Mouse (Mus musculus) lung, postnatal 4 days (tissue): ENCODE measurements around the gene Hrh2.

ENCODE experiments used
- DNase-seq, 2 experiments: peaks; one replicate each; pipeline ENCODE4 v3.0.0; 2021

Gene Hrh2

DNA sequence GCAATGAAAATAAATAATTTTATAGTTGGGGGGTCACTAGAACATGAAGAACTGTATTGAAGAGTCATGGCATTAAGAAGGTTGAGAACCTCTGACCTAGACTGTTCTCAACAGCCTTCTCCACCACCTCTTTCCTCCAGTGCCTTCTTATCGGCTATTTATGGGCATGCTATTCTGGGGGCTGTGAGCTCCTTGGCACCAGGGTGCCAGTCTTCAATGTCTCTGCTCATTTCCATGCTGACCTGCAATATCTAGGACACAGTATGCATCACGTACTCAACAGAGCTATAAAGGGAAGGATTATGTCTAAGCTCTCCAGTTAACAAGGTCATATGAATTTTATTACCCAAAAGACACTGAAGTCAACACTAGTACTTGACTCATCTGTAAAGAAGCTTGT, 14.6 kb upstream of the Hrh2 start:
- DNase-seq: no peak

DNA sequence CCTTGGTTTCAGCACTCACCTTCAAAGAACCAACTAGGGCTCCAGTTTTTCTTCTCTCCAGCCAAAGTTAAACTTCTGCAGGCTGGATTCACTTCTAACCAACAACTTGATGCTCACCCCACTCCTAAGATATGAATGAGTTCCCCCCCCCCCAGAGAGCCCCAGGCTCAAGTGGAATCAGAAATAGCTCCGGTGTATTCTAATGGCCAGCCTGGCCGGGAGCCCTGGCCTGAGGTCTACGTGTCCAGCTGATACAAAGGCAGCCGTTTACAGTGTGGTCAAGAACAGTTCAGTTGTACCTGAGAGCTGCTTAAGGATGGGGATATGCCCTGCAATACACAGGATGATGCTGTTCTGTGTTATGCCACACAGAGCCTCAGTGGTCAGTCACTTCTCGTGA, 13.3 kb upstream of the Hrh2 start:
- DNase-seq: no peak

DNA sequence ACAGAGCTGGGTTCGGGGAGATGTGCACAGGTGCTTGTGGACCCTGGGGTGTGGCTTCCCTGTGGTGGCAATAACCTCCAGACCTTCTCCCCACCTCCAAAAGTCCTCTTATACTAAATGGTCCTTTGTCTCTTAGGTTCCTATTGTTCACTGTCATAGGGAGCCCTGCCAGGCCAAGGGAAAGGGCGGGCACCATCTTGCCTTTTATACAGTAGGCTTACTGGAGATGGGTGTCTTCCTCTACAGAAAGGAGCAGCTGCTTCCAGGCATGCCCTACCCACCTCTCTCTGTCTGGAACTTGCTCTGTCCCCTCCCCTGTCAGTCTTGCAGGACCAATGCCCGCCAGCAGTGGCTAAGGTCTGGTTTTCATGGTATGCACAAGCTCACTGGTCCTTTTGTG, 12.0 kb upstream of the Hrh2 start:
- no peak for DNase-seq

DNA sequence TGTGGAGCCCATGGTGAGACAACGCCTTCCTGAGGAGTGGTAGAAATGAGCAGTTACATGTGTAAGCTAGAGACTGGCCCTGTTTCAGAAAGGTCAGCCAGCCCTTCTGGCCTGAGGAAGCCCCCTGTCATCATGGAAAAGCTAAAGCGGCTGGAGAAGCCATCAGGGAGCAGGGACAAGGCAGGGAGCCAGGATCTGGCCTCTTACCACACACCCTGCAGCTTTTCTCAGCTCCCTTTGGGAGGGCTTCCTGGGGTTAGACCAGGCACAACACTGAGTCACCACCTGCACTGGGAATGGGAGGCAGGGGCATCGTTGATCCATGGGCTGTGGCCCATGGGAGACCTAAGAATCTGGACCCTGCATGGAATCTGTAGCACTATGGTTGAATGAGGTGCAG, 11.5 kb upstream of the Hrh2 start:
- DNase-seq: peak; percentile 53 to 85

DNA sequence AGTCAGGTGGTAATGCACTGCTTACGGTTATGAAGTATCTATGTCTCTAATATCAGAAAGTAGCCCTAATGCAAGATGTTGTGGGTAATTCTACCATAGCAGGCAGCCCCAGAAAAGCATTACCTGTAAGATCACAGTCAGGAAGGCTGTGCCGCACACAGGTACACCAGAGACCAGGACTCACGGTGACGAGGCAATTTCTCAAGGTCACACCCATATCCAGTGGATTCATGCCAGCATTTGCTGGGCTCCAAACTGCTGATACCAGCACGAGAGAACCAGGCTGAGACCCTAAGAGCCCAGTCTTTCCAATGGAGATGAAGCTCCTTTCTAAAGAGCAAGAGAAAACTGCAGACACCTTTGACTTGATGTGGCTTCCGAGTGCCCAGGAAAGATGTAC, 10.6 kb upstream of the Hrh2 start:
- DNase-seq: peak in 1 of 2 experiments; percentile 8

DNA sequence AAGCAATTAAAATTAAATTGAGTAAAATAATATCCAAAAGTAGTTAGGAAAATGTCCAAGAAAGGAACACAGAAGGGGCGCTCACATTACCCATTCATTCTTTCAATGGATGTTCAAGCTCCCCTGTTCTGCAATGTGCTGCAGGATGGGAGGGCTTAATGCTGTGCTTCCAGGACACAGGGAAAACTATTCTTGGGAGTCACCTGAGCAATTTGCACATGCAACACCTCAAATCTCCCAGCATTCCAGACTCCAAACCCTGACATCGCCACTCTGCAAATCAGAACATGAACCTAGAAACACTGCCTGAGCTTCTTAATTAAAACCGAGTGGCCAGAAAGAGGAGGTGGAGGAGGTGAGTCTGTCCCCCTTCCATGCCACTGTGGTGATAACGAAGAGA, 10.0 kb upstream of the Hrh2 start:
- no peak for DNase-seq

DNA sequence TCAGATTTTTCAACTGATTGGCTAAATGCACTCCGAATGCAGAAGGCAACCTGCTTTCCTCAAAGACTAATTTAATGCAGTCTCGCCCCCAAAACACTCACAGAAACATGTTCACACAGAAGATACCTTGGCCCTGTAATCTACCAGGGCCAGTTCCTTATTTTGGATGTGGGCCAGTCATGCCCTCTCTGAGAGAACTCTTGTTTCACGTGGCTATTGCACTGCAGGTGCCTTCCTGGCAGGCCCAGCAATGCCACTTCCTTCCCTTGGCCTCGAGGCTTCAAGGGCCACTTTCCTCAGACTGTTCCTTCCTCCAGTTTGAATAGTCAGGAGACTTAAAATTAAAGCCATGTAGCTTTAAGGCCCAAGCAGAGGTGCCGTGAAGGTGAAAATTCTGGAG, 5.5 kb upstream of the Hrh2 start:
- DNase-seq: no peak

DNA sequence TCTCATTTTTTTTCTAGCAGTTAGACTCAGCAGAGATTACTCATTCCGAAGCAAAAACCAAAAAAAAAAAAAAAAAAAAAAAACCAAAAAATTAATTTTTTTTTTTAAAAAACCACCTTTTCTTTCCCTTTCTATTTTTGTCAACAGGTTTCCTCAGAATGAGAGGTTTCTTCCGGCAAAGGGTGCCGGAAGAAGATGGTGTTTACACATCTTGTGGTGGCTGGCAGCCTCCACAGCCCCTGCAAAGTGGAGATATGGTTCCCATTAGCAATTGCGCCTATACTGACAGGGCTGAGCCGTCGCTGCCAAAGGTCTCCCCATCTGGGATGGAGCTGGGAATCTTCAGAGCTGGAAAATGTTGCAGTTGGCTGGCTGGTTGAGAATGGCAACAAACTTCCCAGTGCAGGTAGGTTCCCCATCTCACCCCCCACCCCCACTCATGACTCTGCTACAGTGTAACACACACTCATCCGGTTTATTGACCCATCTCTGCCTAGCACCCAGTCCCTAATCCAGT, 3.7 kb upstream of the Hrh2 start:
- DNase-seq: no peak

DNA sequence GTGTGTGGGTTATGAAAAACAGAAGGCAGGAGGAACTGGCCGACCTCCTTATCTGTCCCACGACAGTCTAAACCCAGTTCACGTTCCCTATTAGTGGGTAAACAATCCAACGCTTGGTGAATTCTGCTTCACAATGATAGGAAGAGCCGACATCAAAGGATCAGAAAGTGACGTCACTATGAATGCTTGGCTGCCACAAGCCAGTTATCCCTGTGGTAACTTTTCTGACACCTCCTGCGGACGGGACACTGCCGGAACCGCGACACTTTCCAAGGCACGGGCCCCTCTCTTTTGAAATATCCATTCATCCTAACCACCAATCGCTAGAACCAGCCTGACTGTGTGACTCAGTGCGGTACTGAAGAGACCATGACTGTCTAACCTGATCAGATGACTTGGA, 2.0 kb upstream of the Hrh2 start:
- DNase-seq: no peak

DNA sequence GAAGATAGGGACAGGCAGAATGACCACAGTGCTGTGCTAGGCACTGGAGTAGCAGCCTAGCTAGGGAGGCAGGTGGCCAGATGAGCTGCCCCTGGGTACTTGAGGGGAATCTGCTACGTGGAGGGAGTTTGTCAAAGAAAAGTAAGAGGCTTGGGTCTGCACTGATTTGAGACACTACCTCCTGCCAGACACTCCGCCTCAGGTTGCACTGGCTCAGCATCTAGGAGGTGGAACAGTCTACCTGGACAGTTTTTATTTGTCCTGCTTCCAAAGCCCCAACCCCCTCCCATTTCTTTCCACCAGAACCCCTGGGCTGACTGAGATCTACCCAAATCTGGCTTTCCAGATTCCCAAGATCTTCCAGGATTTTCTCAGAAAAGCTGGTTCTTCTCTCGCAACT, 748 bp upstream of the Hrh2 start:
- no peak for DNase-seq

DNA sequence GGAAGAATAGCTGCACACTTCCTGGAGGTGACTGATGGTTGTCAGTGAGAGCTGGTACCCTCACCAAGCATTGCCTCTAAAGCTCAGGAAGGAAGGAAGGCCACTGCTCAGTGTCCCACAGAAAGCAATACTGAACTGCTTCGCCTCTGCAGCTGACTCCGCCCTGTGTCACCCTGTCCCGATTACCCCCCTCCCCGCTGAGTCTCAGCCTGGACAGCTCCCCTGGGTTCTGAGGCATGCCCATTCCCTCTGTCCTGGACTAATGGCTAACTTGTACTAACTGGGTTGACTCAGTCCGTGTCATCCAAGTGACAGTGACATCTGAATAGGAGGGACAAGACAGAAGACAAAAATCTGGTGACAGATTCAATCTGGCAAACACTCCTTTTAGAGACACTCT, 1.7 kb downstream of the Hrh2 start:
- peak in 1 of 2 experiments; percentile 34 for DNase-seq

DNA sequence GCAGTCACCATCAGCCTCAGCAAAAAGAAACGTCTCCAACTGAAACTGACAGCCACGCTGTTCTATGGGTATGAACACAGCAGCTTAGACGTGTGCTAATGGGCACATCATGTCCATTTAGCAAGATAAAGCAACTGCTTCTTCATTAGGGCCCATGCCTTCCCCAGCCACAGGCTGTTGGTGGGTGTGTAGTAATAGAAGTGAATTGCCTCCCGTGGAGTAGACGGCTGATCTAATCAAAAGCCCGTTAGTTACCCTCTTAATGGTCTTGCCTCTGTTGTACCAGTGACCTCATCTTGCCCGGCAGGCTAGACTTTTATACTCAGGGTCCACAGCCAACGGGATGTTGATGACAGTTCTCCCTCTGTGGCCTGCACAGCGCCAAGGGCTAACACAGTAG, 7.1 kb downstream of the Hrh2 start:
- peak in 1 of 2 experiments; percentile 33 for DNase-seq

DNA sequence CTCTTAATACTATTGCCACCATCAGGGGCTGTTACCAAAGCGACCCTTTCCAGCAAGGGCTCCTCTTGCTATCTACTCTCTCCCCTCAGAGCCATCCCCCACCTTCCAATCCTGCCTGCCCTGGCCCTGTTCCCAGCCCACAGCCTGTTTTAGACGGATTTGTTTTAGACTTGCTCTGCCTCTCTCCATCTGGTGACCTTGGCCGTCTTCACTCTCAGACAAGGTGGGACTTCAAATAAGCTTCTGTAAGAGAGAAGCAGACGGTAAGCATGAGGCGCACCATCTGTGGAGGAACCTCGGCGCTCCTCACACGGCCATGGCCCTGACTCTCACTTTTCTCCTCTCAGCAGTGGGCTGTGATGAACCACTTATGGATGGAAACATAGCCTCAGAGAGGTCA, 10.5 kb downstream of the Hrh2 start:
- no peak for DNase-seq

DNA sequence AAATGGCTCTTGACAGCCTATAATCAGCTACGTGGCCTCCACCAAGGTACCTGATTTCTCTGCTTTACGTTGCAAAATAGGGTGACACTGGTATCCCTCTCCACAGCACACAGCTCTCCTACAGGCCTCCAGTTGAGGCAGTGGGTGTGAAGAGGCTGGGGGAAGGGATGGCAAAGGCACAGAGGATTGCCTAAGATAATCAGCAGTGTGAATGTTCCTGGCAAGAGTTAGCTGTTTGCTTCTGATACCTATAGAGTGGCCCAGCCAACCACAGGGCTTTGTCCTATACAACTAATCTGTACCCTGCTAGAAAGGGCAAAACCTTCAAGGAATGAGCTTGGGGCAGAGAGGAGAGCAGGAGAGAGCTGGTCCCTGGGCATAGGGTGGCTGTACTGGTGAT, 11.5 kb downstream of the Hrh2 start:
- no peak for DNase-seq

DNA sequence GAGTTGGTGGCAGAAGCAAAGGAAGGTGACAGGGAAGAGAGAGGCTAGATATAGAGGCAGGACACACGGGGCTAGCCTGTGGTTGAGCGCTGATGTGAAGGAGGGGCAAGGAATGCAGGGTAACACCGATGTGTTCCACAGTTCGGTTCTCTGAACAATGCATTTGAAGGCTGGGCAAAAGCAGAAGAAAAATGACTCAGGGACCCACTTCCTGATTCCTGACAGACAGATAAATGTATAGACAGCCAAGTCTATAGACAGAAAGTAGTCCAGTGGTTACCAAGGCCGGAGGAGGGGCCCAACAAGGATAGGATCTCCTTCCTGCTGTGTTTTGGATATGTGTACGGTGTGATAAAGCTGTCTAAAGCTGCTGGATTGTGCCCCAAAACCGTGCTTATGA, 13.3 kb downstream of the Hrh2 start:
- no peak for DNase-seq

DNA sequence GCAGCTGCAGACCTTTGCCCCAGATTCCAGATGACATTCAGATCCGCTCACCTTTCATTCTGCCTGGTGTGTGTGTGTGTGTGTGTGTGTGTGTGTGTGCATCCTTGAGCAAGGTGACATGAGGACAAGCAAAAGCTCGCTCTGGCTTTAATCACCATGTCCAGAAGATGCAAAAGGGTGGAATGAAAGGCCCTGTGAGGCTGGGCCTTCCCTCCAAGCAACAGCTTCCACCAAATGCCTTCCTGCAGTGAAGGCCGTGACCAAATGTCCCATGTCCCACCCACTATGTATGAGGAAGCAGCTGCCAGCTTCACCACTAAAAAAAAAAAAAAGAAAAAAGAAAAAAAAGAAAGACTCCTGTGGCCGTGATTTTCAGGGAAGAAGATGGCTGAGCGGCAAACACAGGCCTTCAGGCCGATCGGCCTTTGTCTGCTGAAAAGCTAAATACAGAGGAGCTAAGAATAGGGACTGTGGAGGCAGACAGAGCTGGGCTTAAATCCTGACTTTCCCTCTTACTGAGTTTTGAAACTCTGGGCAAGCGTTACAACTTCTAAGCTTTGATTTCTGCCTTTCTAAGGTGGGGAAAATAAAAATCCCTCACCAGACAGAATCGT, 14.3 kb downstream of the Hrh2 start:
- DNase-seq: no peak

DNA sequence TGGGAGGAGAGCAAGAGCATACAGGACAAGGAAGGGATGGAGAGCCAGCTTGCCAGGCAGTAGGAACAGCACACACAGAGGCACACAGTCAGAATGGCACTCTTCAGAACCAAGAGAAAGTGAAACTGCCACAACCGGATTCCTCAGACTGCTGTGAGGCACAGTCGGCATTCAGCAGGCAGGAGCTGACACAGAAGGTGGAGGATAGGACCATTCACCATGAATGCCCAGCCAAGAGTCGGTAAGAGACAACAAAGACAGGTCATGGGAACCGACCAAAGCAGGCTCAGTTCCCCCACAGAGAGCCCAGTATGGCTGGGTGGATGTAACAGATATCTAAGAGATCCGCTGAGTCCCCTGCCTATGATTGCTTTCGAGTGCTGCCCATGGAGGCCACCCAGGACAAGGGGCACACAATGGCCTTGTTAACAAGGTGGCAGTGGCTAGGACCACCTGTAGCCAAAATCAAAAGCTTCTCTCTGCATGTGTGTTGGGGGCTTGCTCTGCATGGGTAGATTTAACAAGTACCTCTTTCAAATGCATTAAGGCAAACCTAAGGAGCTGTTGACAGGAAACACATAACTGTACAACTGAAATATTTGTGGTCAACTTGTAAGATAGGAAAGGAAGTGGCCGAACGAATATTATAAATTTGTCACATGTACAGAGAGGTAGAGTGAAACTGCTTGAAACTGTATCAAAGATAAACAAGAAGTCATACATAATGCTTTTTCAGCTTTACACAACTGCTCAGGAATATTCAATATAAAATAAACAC, 17.7 kb downstream of the Hrh2 start:
- DNase-seq: no peak

DNA sequence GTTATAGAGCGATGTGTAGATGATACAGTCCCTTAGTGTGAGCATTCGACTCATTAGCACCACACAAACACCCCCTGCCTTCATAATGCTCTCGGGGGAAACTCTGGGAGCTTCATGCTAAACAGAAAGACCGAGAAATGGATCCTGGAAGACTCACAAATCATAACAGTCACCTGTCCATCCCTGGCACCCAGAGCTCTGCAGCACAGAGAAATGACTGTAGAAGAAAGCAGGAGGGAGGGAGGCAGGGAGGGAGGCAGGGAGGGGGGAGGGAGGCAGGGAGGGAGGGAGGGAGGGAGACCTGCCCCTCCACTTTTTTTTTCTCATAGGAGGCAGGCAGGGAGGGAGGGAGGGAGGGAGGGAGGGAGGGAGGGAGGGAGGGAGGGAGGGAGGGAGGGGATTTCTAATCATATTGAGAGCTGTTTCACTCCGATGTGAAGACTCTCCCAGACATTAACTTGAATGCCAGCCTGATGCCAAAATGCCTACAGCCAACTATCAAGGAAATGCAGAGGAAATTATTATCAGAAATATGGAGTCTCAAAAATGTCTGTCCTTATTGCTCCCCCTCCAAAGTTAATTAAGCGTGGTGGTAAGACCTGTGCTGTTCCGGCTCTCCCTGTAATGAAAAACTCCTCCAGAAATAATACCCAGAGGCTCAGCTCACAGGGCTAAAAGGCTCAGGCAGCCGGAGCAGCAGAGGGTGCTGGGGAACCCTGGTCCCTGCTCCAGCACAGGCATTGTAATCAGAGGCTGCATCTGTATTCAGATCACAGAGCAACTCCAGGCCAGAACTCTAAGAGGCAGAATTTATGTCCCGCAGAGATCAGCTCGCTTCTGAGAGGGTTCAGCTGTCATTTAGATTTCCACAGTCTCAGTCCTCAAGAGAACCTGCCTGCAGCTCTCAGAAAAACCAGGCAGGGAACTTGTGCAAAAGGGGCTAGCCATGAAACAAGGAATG, 19.9 kb downstream of the Hrh2 start:
- no peak for DNase-seq

DNA sequence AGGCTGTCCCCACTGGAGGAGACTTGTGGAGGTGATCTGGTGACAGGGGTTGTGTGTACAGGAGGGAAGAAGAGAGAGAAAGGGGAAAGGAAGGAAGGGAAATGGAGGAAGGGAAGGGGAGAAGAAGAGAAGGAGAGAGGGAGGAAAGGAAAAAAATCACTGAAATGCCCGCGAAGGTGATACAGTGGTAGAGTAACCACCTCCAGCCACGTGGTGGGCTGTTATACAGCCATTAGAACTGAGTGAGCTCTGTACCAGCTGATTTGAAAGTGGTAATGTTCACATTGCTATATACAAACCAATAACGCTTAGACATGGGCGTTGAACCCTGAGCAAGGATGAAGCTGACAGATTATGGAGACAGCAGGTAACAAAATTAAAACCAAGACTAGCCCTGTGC, 20.6 kb downstream of the Hrh2 start:
- no peak for DNase-seq

DNA sequence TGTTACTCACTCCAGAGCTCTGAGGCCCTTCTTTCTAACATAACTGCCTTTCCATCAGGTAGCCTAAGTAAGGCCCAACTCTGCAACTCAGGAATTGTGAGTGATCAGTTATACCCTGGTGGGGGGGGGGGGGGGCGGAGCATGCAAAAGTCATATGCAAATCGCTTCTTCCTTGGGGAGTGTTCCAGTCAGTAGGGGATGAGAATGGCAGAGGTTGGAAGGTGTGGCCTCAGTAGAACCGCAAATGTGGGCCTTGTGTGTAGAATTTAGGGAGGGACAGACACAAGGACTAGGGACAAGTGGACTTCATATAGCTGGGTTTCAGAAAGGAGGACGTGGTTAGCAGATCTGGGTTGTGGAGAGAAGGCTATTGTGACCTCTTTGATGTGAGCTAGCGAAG, 23.3 kb downstream of the Hrh2 start:
- no peak for DNase-seq

DNA sequence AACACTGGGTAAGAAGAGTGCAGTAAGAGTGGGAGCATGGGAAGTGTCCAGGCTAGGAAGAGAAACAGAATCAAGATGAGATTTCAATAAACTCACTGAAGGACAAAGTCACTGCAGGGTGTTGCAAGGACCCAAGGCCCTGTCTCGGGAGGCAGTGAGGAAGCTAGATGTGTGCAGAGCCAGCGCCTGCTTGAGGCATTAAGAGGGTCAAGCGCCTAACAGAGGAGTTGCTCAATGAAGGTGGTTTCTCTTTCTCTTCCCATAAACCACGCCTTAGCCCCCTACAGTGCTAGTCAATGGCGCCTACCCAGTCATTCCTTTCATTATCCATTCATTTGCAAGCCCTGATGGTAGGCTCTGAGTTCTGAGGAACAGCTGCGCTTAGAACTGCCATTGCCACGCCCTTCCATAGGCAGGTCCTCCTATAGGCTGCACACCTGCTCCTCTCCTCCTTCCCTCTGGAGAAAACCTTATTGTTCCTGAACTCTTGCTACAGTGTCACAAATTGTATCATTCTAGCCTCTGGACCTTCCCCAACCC, 23.9 kb downstream of the Hrh2 start:
- DNase-seq: no peak

DNA sequence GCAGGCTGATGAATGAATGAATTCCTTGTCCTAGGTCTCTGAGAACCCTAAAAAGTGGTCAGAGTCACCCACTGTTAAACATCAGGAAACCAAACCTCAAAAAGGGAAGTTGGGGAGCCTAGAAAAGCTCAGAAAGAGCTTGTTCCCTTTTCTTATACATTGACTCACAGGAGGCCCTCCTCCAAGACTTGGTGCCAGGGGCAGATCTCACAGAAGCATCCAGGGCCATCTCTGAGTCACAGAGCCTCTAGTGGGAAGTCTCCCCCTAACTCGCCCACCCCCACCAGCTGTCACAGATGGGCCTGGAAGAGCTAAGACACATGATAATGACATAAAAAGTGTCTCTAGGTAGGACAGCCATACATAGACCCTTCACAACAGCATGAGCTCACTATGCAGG, 26.4 kb downstream of the Hrh2 start:
- DNase-seq: peak in 1 of 2 experiments; percentile 29

DNA sequence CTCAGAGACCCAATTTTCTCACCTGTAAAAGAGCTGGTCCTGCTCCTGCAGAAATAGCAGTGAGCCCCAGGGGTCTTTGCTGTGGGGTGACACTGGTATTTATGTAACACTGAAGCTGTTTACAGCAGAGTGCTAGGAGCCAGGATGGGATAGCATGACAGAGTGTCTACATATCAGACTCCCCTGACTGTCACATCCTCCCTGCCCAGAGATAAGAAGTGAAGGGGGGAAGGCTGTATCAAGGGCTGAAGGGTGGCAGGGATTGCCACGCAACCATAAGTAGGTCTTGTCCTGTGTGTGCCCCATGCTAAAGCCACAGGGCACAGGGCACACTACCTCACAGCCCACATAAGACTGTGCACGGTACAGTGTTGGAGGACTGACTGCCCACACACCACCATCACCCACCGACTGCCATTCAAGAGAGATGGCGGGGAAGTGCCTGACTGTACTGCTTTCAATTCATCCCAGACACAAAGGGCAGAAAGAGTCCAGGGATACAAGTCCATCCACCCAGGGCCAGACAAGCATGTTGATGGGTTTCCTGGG, 29.8 kb downstream of the Hrh2 start:
- no peak for DNase-seq
